Mouse (Mus musculus) E14TG2a.4 (cell line): Measurements from ENCODE around the gene Cptp.

Experiments
- CTCF ChIP-seq: conservative IDR thresholded peaks from 2 replicates; pipeline ENCODE4 v1.5.1; 2014; ENCODE audit warnings: low read length
- NANOG ChIP-seq: IDR thresholded peaks from 2 replicates; pipeline ENCODE4 v1.6.1; 2014; ENCODE audit warnings: borderline replicate concordance, low read length, mixed read lengths
- POU5F1 ChIP-seq: IDR thresholded peaks from 2 replicates; pipeline ENCODE4 v1.6.1; 2014; ENCODE audit warnings: low read length, borderline replicate concordance

DNA sequence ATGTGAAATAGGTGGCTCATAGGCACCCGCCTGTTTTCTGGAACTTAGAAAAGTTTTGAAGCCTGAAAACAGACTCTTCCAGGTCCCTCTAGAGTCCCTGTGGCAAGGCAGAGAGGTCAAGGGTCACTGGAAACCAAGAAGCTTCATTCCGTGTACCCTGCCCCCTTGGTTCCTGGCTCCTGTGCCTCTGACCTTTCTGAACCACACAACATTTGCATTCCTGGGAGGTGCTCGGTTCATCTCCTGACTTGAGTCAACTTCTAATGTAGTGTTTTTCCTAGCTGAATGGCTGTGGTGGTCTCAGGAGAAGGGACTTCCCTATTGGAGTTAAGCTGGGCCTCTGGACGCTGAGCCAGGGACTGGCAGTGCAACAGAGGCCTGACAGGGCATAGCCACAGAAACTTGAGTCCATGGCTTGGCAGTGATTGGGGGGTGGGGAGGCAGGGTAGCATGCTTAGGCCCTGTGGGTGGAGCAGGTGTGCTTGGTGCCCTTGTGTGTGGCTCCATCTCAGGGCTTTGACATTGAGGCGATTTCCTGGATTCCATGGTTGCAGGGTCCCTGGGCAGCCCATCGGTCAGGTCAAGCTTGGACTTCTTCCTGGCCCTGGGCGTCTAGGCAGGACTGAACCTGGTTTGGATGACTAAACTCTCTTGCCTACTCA is 20.7 kb downstream of the Cptp start:
- no peak for TF ChIP-seq CTCF
- TF ChIP-seq POU5F1 = no peak
- no peak for TF ChIP-seq NANOG
